Mouse (Mus musculus): ENCODE results near the gene Grsf1.

Grsf1 gene

DNA sequence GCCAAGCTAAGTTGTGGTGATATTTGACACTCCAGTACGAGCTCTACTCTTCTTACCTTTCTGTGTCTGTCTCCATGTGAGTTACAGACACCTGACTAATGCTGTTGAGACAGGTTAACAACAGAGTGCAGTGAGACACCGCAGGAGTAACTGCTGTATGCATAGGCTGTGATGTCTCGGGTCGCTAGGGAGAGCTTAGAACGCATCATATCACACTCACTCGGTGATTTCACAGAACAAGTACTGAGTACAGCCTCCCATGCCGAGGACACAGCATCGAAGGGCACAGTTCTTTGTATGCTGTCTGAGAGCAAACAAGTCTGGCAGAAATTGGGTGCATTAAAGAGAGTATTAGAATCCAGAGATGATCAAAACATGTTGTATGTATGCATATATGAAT is 46.0 kb downstream of the Grsf1 start:
- DNase-seq: no peak

DNA sequence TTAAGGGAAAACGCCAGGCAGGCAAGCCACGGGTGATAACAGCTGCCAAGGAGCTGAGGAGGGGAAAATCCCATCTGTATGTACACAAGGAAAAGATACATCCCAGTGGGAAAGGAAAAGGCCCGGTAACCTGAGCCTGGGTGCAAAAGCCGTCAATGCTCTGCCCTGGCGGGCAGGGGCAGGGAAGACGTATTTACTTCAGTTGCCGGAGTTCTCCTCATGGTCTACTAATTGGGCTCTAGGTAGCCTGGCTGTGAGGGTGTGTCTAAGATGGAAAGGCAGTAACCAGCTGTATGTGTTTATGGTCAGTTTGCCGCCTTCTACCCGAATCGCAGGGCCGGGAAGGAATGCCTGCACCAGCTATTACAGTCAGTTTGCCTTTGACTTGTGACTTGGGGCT is 46.8 kb downstream of the Grsf1 start:
- no peak for DNase-seq

DNA sequence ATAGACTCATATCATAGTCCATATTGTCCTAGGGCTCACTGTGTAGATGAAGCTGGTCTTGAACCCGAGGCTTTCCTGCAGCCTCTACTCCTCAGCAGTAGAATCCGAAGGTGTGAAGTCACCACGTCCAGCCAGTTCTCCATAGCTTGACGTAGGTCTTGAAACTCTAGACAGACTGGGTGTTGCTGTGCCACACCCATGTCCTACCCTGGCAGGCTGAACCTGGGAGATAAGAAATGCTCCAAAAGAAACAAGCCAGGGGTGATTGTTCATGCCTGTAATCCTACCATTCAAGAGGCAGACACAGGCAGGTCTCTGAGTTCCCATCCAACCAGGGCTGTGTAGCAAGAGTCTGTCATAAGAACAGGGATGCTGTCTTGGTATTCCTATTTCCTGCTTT is 48.4 kb downstream of the Grsf1 start:
- DNase-seq: no peak

DNA sequence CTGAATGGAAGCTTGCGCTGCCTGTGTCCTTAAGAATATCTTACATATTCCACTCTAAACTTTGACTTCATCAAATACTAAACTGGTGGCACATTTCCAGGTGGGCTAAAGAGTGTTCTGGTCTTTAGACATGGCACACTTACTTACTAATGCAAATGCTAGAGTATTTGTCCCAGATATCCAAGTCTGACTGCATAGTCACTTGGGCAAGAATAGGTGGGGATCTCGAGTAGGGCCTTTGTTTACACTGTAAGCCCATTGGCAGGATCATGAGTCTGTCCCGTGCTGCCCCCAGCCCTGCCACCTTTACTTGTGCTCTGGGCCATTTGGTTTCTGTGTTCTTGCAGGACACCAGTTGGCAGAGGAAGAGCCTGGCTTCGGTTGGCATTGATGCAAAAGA is 59.0 kb downstream of the Grsf1 start:
- no peak for DNase-seq

DNA sequence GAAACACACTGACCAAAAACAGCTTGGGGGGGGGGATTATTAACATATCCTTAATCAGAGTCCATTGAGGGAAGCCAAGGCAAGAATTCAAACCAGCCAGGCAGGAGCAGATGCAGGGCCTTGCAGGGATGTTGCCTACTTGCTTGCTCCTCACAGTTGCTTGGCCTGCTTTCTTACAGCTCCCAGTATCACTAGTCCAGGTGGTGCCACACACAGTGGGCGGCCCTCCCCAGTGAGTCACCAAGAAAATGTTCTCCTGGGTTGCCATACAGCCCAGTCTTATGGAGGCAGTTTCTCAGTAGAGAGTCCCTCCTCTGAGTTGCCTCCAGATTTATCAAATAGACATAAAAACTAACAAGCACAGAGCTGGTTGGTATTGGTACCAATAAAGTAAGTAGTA is 61.8 kb downstream of the Grsf1 start:
- no peak for DNase-seq
